Mouse (Mus musculus) neural tube, embryonic 13.5 days (tissue): ENCODE data around the gene Ccr7. TPM values are rescaled to one million over a fixed set of nuclear protein-coding genes. Genes with fewer than 3 reads are reported as not detected.

Experiments
- ATAC-seq: fragments of 200-750 bp; cut with Nextera tagmentation; 2 replicates; pipeline ENCODE4 v1.8.0; 2017; ENCODE audit warnings: low read depth, mild to moderate bottlenecking, moderate TSS enrichment, moderate library complexity
- H3K27ac ChIP-seq: fragments of 300-500 bp; sonication (generic); replicated peaks from 2 replicates; pipeline ENCODE4 v1.5.1; 2015; ENCODE audit warnings: moderate library complexity, mild to moderate bottlenecking, inconsistent platforms
- H3K27me3 ChIP-seq: fragments of 300-500 bp; sonication (generic); 2 replicates; pipeline ENCODE4 v1.6.1; 2015; ENCODE audit warnings: mild to moderate bottlenecking, inconsistent platforms
- H3K36me3 ChIP-seq: fragments of 300-500 bp; sonication (generic); 2 replicates; pipeline ENCODE4 v1.6.1; 2015; ENCODE audit warnings: mild to moderate bottlenecking, inconsistent platforms
- H3K4me1 ChIP-seq: fragments of 300-500 bp; sonication (generic); replicated peaks from 2 replicates; pipeline ENCODE4 v1.6.1; 2015; ENCODE audit warnings: inconsistent platforms
- H3K4me2 ChIP-seq: fragments of 300-500 bp; sonication (generic); 2 replicates; pipeline ENCODE4 v1.6.1; 2015; ENCODE audit warnings: inconsistent platforms, mild to moderate bottlenecking, moderate library complexity
- H3K4me3 ChIP-seq: fragments of 300-500 bp; sonication (generic); 2 replicates; pipeline ENCODE4 v1.5.1; 2015; ENCODE audit warnings: mild to moderate bottlenecking, inconsistent platforms
- H3K9ac ChIP-seq: fragments of 300-500 bp; sonication (generic); 2 replicates; pipeline ENCODE4 v1.6.1; 2015; ENCODE audit warnings: moderate library complexity, mild to moderate bottlenecking, inconsistent platforms
- H3K9me3 ChIP-seq: fragments of 300-500 bp; sonication (generic); 2 replicates; pipeline ENCODE4 v1.6.1; 2016; ENCODE audit warnings: inconsistent platforms
- WGBS: fragments of 180-500 bp; shearing (Covaris S2); methylation state at CpG from one replicate; pipeline ENCODE4 v1.1.7; 2015; 5-methylcytosine and 5-hydroxymethylcytosine counted together
- polyA plus RNA-seq: library from polyadenylated mRNA; unstranded; fragments of >200 nt; fragmentation: Nextera tagmentation; extraction: Ambion mirVana; gene quantifications from 2 replicates; pipeline ENCODE4 v1.2.1, GENCODE M21; 2015

Ccr7 gene
- polyA plus RNA-seq, 1 experiment from 2014 or later: not detected

- H3K27ac ChIP-seq: no peak overlapping the region
- H3K9ac ChIP-seq: no peak overlapping the region
- 70% methylated on average over 11 of the region's 11 CpGs for WGBS
- no peak overlapping the region for H3K4me2 ChIP-seq
- no peak for ATAC-seq
- no peaks in the 10 kb centered on the region for H3K9me3 ChIP-seq
- H3K4me1 ChIP-seq: peaks cover 33% of the 10 kb centered on the region
- no peak overlapping the region for H3K4me3 ChIP-seq
- H3K36me3 ChIP-seq: no peaks in the 10 kb centered on the region
- no peaks in the 10 kb centered on the region for H3K27me3 ChIP-seq
Measured at GRCm38 (mm10) chr11:99151333-99151930, 3.4 kb downstream of the Ccr7 start.

GRCm38 (mm10) chr11:99150889-99151288, 4.0 kb downstream of the Ccr7 start:
- Histone ChIP-seq H3K9me3 (no peaks in the 10 kb centered on the region), H3K4me1 (peaks cover 33% of the 10 kb centered on the region), H3K27me3 (no peaks in the 10 kb centered on the region), H3K9ac (no peak overlapping the region), H3K4me2 (no peak overlapping the region), H3K27ac (no peak overlapping the region), H3K4me3 (no peak overlapping the region), H3K36me3 (no peaks in the 10 kb centered on the region)
- ATAC-seq: no peak
- WGBS: 71% methylated on average over 7 of the region's 7 CpGs

GRCm38 (mm10) chr11:99149898-99150757, 4.7 kb downstream of the Ccr7 start:
- no peaks in the 10 kb centered on the region for H3K9me3 ChIP-seq
- H3K27me3 ChIP-seq: no peaks in the 10 kb centered on the region
- no peak overlapping the region for H3K4me2 ChIP-seq
- H3K4me1 ChIP-seq: peaks cover 33% of the 10 kb centered on the region
- WGBS: 54% methylated on average over 19 of the region's 19 CpGs
- H3K4me3 ChIP-seq: no peak overlapping the region
- no peaks in the 10 kb centered on the region for H3K36me3 ChIP-seq
- H3K27ac ChIP-seq: no peak overlapping the region
- peak; percentile 57; the same call in 1 of the 2 replicates for ATAC-seq
- H3K9ac ChIP-seq: no peak overlapping the region

GRCm38 (mm10) chr11:99148896-99149703, 5.8 kb downstream of the Ccr7 start:
- H3K27me3 ChIP-seq: no peaks in the 10 kb centered on the region
- peaks cover 37% of the 10 kb centered on the region for H3K4me1 ChIP-seq
- no peak overlapping the region for H3K27ac ChIP-seq
- H3K9ac ChIP-seq: peak overlapping the region; percentile 31; the same call in 1 of the 2 replicates
- H3K4me3 ChIP-seq: no peak overlapping the region
- 21% methylated on average over 16 of the region's 16 CpGs for WGBS
- ATAC-seq: peak; percentile 40; the same call in 1 of the 2 replicates
- H3K4me2 ChIP-seq: 0 out of 2 replicates have a peak overlapping the region, but pooled peaks have one; percentile 18
- H3K36me3 ChIP-seq: no peaks in the 10 kb centered on the region
- H3K9me3 ChIP-seq: no peaks in the 10 kb centered on the region

- Histone ChIP-seq H3K9ac (0 out of 2 replicates have a peak overlapping the region, but pooled peaks have one; percentile 31), H3K9me3 (no peaks in the 10 kb centered on the region), H3K36me3 (no peaks in the 10 kb centered on the region), H3K27ac (peak overlapping the region; percentile 49), H3K4me3 (no peak overlapping the region), H3K4me2 (no peak overlapping the region), H3K4me1 (peaks cover 37% of the 10 kb centered on the region), H3K27me3 (no peaks in the 10 kb centered on the region)
- ATAC-seq: no peak
- 74% methylated on average over 8 of the region's 8 CpGs for WGBS
Measured at GRCm38 (mm10) chr11:99148400-99148799, 6.5 kb downstream of the Ccr7 start.

- WGBS: 34% methylated on average over 2 of the region's 4 CpGs
- H3K9ac ChIP-seq: no peak overlapping the region
- H3K27me3 ChIP-seq: no peaks in the 10 kb centered on the region
- ATAC-seq: peak; percentile 15; the same call in 1 of the 2 replicates
- no peak overlapping the region for H3K4me3 ChIP-seq
- no peaks in the 10 kb centered on the region for H3K9me3 ChIP-seq
- no peaks in the 10 kb centered on the region for H3K36me3 ChIP-seq
- peak overlapping the region; percentile 49 for H3K27ac ChIP-seq
- H3K4me2 ChIP-seq: no peak overlapping the region
- peaks cover 37% of the 10 kb centered on the region for H3K4me1 ChIP-seq
Measured at GRCm38 (mm10) chr11:99147920-99148289, 7.0 kb downstream of the Ccr7 start.

GRCm38 (mm10) chr11:99147041-99147919, 7.6 kb downstream of the Ccr7 start:
- Histone ChIP-seq H3K4me1 (peaks cover 37% of the 10 kb centered on the region), H3K9ac (no peak overlapping the region), H3K27ac (peak overlapping the region; percentile 49), H3K36me3 (no peaks in the 10 kb centered on the region), H3K27me3 (no peaks in the 10 kb centered on the region), H3K4me3 (no peak overlapping the region), H3K4me2 (no peak overlapping the region), H3K9me3 (no peaks in the 10 kb centered on the region)
- ATAC-seq: no peak; the same call in 1 of the 2 replicates
- 40% methylated on average over 17 of the region's 17 CpGs for WGBS

GRCm38 (mm10) chr11:99146558-99146957, 8.3 kb downstream of the Ccr7 start:
- WGBS: 83% methylated on average over 6 of the region's 6 CpGs
- no peaks in the 10 kb centered on the region for H3K27me3 ChIP-seq
- no peaks in the 10 kb centered on the region for H3K9me3 ChIP-seq
- no peak overlapping the region for H3K9ac ChIP-seq
- H3K4me3 ChIP-seq: no peak overlapping the region
- no peaks in the 10 kb centered on the region for H3K36me3 ChIP-seq
- H3K27ac ChIP-seq: no peak overlapping the region
- peaks cover 37% of the 10 kb centered on the region for H3K4me1 ChIP-seq
- no peak for ATAC-seq
- no peak overlapping the region for H3K4me2 ChIP-seq

GRCm38 (mm10) chr11:99145765-99146164, 9.1 kb downstream of the Ccr7 start:
- no peak overlapping the region for H3K27ac ChIP-seq
- H3K36me3 ChIP-seq: no peaks in the 10 kb centered on the region

GRCm38 (mm10) chr11:99144940-99145339, 9.9 kb downstream of the Ccr7 start:
- no peak overlapping the region for H3K4me2 ChIP-seq
- no peak overlapping the region for H3K4me3 ChIP-seq
- H3K36me3 ChIP-seq: no peaks in the 10 kb centered on the region
- H3K4me1 ChIP-seq: peaks cover 37% of the 10 kb centered on the region
- H3K27ac ChIP-seq: no peak overlapping the region
- no peak for ATAC-seq
- H3K9ac ChIP-seq: no peak overlapping the region
- 87% methylated on average over 23 of the region's 23 CpGs for WGBS
- no peaks in the 10 kb centered on the region for H3K9me3 ChIP-seq
- no peaks in the 10 kb centered on the region for H3K27me3 ChIP-seq

More at GRCm38 (mm10) chr11:99145765-99146164, 9.1 kb downstream of the Ccr7 start:
- H3K27me3 ChIP-seq: no peaks in the 10 kb centered on the region
- peaks cover 37% of the 10 kb centered on the region for H3K4me1 ChIP-seq
- 95% methylated on average over 16 of the region's 16 CpGs for WGBS
- no peak overlapping the region for H3K4me3 ChIP-seq
- H3K9ac ChIP-seq: no peak overlapping the region
- H3K9me3 ChIP-seq: no peaks in the 10 kb centered on the region
- no peak overlapping the region for H3K4me2 ChIP-seq
- no peak for ATAC-seq

- Histone ChIP-seq H3K4me1 (peaks cover 33% of the 10 kb centered on the region), H3K27me3 (no peaks in the 10 kb centered on the region), H3K4me3 (no peak overlapping the region), H3K36me3 (no peaks in the 10 kb centered on the region), H3K27ac (no peak overlapping the region), H3K9me3 (no peaks in the 10 kb centered on the region), H3K9ac (no peak overlapping the region), H3K4me2 (no peak overlapping the region)
- ATAC-seq: no peak
- WGBS: 85% methylated on average over 5 of the region's 5 CpGs
Measured at GRCm38 (mm10) chr11:99144456-99144855, 10.4 kb downstream of the Ccr7 start.
